Mouse (Mus musculus) myocyte (in vitro differentiated cells): ENCODE results near the gene Grik4.

Source experiments
- POLR2A ChIP-seq: IDR thresholded peaks from one replicate; pipeline ENCODE4 v1.6.1; 2011; ENCODE audit warnings: low read depth, mild to moderate bottlenecking, control low read depth, moderate library complexity; ENCODE audit not compliant: insufficient read length
- POLR2AphosphoS2 ChIP-seq: IDR thresholded peaks from one replicate; pipeline ENCODE4 v1.6.1; 2011; ENCODE audit warnings: low read depth, control low read depth; ENCODE audit not compliant: insufficient read length
- USF1 ChIP-seq: IDR thresholded peaks from one replicate; pipeline ENCODE4 v1.6.1; 2011; ENCODE audit warnings: low read depth, mild to moderate bottlenecking, control low read depth, moderate library complexity

DNA sequence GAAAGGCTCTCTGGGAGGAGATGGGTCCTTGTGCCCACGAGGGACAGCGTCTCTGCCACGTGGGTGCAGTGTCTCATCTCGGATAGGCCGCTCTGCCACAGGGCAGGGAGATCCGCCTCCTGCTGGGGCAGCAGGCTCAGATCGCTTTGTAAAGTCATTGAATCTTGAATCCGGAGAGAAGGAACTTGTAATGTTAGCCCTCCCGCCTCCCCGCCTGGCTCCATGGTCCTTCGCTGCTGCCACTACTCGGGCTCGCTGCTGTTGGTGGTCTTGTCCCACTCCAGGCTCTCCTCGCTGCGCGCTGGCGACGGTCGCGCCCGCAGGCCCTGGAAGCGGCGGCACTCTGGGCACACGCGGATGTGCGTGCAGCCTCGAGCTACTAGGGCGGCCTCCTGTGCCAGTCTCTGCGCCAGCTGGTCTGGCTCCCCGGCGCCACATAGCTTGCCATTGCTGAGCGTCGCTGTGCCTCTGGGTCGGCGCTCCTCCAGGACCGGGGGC lies 423.7 kb downstream of the Grik4 start:
- TF ChIP-seq POLR2A (no peak), USF1 (no peak), POLR2AphosphoS2 (no peak)
